Mouse (Mus musculus): Measurements from ENCODE around the gene Ddn.

Ddn gene

DNA sequence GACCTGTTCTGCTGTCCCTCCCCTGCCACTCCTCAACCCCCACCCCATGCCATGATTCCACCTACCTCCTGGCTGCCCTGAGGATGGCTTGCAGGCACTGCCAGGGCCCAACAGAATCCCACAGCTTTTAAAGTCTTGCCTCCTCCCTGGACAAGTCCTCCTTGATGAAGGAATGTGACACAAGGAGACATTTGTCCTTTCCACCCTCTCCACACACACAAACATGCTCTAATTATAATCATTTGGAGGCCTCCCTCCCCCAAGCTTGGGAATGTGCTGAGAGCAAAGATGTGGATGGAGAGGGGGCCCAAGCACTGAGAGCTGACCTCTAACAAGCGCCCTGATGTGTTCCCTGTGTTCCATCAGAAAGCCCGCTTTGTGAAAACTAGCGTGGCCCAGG is at the start of gene Ddn:
Gene Ddn, minus strand, starts transcription at position 101 of the 400 bp plus-strand sequence.
- no peak for DNase-seq (ENCODE audit: low spot score)

DNA sequence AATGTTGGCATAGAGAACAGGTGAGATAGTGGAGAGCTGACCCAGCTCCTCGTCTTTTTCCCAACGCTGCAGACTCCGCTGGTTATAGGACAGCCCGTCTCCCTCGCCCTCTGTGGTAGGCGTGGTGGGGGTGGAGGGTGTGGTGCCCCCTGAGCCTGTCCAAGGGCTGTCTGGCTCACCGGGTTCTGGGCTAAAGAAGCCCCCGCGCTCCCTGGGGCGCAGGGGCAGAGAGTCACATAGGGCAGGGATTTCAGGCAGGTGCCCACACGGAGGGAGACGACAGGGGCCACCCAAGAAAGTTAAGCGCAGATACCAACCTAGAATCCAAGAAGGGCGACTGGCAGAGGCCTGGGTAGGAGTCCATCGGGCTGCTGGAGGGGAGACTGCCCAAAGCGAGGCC is 44.9 kb upstream of the Ddn start:
- no peak for DNase-seq (ENCODE audit: low spot score)

DNA sequence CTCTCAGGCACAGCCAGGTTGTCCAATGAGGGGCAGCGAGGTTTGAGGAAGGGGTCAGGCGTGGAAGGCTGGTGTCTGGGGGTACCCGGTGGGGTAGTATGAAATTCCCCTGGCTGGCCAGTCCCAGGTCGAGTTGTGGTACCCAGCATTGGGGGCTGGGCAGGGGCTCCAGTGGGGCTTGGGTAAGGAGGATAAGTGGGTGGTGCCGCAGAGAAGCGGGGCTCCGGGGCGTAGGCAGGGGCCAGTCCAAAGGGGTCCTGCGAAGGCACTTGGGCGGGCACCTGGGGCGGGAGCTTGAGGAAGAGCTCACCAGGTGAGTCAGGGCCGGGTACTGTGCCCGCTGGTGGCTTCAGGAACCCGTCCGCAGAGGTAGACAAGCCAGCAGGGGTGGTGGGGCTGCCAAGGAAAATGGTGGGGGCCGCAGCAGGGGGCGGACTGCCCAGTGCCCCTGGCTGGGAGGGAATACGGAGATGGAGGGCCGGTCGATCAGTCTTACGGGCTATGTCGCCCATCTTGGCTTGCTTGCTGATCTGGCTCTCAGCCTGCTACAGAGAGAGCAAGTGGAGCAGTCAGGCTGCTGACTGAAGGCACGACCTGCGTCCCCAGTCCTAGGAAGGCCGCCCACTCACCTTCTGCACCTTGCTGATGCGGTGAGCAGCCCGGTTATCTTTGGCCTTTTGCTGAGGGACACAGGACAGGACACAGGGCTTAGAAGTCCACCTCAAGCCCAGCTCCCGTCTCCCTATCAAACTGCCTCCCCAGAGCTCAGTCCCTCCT is 44.1 kb upstream of the Ddn start:
- no peak for DNase-seq (ENCODE audit: low spot score)

DNA sequence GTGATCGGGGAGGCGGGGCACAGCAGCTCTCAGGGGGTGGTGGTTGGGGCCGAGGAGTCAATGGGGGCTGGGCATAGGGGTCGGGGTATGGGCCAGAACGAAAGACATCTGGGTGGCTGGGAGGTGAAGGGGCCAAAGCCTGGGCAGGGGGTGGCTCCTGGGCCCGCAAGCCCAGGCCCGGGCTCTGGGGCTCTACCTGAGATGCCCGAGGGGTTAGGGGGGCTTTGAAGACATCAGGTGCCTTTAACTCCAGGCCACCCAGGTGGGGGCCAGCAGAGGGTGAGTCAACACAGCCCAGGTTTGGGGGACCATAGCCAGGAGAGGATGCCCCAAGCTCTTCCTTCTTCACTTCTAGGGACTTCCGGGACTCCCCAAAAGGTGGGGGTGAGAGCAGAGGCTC is 43.4 kb upstream of the Ddn start:
- no peak for DNase-seq (ENCODE audit: low spot score)

DNA sequence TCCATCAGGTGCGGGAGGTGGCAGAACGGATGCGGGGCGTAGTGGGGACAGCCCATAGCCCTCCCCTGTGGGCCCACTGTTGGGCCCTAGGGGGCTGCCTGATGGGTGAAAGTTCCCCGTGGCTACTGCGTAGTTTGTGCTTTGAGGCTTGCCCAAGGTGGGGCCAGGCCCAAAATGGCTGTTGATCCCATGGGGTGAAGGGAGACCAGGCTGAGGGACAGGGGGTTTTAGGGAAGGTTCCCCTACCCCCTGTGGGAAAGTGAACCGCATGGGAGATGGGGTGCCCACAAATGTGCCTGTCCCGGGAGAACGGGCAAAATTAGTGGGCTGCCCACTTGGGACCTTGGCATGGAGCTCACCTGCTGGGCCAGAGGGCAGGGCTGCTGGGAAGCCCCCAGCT is 42.8 kb upstream of the Ddn start:
- DNase-seq (ENCODE audit: low spot score), result no peak

DNA sequence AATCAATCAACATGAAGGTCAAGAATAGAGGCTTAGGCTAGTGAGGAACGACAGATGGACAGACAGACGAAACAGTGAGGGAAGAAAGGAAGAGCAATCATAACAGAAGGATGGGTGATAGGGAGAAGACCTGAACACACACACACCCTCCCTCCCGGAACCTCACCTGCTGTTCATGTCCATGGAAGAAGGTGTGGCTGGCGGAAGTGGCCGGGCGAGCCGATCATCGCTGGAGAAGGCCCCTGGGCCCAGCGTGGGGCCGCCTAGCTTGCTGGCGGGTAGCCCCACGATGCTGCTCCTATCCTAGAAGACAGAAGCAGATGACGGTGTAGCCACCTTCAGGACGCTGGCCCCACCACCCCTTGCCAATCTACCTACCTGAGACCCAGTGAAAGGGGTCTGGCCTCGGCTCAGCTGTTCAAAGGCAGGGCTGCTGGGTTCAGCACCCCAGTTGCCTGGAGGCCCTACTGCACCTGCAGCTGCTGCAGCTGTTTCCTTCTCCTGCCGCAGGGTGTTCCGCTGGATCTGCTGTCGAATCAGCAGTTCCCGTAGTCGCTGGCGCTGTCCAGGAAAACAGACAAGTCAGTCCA is 42.0 kb upstream of the Ddn start:
- no peak for DNase-seq (ENCODE audit: low spot score)

DNA sequence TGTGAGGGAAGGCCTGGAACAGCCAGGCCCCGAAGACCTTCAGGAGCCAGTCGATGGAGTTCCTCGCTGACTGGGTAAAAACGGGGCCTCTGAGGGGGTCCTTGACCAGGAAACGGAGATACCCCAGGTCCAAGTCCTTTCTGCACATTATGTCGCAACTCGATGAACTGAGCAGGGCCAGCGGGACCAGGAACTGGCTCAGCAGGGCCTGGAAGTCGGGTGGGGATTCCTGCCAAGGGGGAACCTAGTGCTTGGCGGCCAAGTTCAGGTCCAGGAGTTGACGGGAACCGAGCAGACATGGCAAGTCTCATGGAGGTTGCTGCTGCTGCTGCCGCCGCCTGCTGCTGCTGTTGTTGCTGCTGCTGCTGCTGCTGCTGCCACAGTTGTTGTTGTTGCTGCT is 41.4 kb upstream of the Ddn start:
- no peak for DNase-seq (ENCODE audit: low spot score)

DNA sequence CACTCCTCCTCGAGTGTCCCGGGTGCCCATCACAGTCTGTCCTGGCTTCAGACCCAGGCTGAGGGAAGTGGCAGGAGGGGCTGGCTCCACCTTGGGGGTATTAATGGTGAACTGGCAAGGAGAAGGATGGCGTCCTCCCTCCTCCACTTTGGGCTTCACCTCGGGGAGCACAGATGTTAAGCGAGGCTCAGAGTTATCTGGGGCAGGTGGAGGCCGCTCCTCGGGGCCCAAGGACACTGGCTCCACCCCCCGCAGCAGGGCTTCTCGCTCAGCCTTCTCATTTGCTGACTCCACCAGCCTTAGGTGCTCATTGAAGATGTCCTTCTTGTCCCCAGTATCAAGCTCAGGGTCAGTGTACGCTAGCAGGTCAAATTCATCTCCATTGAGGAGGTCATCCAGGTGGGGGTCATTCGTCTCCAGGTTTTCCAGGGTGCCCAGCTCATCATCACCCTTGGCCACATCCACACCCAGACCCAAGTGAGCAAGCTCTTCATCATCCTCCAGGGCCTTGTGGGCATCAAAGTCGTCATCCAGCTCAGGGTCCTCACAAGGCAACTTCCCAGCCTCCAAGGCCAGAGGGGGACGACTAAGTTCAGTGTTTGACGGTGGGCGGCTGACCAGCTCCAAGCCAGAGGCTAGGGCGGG is 40.8 kb upstream of the Ddn start:
- DNase-seq (ENCODE audit: low spot score), result no peak

DNA sequence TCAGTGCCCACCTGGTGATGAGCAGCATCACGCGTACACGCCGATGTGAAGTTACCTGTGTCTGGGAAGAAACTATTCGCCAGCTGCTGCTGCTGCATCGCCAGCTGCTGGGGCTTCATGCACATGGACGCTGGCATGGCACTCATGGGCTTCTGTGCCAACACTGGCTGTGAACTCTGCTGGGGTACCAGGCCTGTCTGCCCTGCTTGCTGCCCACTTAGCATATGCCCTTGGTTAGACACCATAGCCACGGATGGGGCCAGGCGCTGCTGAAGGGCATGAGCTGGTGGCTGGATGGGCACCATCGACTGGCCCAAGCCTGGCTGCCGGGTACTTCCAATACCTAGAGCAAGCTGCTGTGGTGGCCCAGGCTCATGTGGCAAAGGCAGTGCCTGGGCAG is 39.9 kb upstream of the Ddn start:
- DNase-seq (ENCODE audit: low spot score), result no peak

DNA sequence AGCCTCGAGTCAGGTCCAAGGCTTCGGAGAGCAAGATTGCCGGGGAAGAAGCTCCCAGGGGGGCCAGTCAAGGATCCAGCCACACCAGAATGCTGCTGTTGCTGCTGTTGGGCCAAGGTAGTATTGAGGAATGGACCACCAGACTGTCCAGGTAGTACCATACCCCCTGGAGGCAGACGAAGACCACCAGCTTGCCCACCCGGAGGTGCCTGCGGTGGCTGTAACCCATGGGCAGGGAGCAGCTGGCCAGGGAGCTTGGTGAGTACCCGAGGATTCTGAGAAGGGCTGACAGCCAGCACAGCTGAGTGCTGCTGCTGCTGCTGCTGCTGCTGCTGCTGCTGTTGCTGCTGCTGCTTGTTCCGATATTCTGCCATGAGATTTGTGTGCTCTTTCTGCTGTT is 36.9 kb upstream of the Ddn start:
- no peak for DNase-seq (ENCODE audit: low spot score)

DNA sequence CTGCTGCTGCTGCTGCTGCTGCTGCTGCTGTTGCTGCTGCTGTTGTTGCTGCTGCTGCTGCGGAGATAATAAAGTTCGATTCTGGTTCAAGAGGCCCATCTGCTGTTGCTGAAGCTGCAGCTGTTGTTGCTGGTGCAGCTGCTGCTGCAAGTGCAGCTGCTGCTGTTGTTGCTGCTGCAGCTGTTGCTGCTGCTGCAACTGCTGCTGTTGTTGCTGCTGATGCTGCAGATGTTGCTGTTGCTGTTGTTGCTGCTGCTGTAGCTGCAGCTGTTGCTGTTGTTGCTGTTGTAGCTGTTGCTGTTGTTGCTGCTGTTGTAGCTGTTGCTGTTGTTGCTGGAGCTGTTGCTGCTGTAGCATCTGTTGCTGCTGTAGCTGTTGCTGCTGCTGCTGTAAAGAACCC is 35.9 kb upstream of the Ddn start:
- no peak for DNase-seq (ENCODE audit: low spot score)

DNA sequence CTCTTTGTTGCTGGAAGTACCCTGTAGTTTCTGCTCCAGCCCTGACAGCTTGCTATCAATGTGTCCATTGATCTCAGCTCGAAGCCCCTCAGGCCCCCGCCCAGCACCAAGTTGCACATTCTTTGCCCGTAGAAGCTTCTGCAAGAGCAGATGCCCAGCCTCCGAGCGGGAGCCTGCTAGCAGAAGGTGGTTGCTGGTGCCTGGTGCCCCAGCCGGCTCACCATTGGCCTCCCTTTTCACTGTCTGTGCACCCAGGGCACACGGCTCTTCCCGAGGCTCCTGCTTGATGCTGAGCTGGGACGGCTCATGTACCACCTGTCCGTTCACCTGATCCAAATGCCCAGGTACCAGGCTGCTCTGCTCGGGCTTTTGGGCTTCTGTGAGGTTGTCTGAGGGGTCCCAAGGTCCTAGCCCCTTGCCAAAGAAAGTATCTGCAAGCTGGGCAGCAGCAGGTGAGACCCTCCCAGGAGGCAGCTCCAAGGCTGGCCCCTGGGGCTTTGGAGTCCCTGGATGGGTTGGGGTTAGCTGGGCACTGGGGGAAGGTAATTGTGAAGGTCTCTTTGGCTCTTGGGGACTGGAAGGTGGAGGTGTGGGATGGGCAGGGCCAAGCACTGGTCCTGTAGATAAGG is 34.4 kb upstream of the Ddn start:
- no peak for DNase-seq (ENCODE audit: low spot score)

DNA sequence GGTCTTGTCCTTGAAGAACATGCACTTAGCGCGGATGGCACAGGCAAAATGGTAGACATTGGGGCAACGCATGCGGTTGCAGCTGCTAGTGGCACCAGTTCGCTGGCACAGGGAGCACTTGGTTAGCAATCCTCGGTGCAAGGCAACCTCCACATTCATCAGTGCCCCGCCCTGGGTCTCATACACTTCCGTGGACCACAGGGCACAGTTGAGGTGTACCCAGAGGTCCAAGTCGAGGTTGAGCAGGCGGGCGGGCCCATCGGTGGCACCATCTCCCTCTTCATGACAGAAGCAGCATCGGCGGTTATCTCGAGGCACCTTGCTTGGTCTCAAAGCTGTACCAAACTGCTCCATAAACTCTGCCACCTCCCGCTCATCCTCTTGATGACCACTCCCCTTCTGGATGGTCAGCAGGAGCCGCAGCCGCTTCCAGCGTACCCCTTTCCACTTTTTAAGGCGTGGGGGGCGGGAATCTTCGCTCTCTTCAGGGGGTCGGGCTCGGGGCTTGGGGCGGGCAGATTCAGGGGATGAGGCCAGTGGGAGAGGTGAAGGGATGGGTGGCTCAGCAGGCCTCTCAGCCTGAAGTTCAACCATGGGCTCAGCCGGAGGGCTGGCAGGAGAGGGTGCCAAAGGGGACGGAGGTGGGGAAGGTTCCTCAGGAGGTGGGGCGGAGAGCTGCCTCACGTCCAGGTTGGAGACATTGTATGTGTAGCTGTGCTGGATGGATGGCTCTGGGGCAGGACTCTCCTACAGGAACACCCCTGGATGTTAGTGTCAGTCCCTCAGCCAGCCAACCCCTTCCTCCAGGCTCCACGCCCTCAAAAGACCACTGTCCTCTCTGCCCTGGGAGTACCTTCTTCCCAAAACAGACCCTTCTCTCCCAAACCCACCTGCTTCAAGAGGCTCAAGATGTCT is 30.6 kb upstream of the Ddn start:
- DNase-seq (ENCODE audit: low spot score), result no peak

DNA sequence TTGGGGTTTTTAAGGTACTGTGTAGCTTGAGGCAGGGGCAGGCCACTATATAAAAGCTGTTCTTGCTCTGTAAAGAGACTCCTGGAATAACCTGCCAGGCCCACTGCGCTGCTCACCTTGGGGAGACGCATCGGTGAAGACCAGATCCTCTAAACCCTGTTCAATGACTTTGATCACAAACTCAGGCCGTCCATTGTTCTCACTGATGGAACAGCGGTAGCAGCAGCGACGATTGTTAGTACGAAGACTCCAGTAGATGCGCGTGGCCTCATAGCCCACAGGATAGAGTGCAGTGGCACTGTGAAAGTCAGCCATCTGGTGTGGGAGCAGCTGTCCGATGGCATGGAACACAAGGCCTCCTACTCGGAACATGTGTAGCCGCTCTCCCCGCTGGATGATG is 29.9 kb upstream of the Ddn start:
- no peak for DNase-seq (ENCODE audit: low spot score)

DNA sequence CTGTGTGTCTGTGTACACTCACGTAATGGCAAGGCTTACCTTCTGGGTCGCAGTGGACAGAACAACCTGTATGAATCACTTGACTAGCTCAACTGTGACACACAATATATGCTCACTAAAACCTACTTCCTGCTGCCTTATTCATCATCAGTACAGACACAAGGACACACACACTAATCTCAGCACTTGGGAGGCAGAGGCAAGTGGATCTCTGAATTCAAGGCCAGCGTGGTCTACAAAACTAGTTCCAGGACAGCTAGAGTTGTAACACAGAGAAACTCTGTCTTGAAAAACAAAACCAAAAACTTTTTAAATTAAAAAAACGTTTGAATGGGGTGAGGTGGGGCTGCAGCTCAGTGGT is 28.4 kb upstream of the Ddn start:
- no peak for DNase-seq (ENCODE audit: low spot score)

DNA sequence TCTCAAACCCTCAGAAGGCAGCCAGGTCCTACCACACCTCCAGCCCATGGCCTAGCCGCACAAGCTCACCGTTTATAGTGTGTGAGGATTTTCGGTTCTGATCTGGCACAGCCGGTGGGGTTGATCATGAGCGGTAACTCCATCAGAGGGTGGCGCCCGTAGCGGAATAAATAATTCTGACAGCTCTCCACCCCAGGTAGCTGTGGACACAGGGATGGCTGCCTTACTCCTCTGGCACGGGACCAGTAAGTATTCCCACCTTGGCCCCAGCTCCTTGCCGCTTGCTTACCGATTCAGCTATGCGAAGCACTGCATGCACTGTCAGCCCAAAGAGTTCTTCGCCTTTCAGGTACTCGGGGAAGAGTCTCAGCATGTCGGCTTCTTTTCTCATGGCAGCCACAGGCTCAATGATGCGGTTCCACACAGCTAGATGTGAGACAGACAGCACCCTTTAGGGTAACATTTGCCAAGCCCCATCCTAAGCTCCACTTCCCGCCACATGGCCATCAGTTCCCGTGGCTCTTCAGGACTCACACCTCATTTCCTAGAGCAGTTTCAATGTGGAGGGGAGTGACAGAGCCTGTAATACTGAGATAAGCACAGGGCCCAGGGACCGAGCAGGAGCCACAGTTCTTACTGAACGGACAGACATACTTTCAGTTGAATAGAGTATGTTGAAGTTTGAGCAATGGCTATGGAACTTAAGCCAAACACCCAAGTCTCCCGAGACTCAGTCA is 27.9 kb upstream of the Ddn start:
- DNase-seq (ENCODE audit: low spot score), result no peak

DNA sequence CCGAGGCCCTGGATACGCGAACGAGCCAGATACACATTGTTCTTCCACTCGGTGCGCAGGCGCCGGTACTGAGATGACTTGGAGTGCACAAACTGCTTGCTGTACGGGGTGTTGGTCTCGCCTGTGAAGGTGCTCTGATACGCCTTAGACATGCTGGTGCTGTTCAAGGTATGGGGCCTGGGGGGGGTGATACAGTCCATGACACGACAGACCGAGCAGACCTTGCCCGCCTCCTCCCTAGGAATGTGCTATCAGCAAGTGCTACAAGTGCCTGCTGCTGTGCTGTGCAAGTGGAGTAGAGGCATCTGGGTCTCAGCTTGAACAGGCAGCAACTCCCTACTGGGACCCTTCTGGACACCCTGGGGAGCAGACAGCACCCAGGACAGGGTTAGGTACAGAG is 26.0 kb upstream of the Ddn start:
- no peak for DNase-seq (ENCODE audit: low spot score)

DNA sequence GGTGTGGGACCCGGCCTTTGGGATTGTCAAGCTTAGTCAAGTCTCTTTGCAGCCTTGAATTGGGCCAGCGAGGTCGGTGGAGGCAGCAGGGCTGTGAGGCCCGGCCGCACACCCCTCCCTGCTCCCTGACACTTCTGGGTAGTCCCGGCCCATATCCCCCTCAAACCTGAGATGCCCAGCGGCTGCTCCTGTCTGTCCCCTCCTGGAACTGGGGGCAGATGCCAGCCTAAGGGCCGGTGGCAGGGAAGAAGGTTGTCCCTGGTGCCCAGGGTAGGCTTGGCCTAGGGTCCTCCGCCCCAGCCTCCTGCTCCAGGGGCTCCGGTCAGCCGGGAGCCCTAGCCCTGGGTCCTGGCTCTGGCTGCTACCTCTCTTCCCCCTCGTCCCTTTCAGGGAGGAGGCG is 24.8 kb upstream of the Ddn start:
- DNase-seq (ENCODE audit: low spot score), result no peak

DNA sequence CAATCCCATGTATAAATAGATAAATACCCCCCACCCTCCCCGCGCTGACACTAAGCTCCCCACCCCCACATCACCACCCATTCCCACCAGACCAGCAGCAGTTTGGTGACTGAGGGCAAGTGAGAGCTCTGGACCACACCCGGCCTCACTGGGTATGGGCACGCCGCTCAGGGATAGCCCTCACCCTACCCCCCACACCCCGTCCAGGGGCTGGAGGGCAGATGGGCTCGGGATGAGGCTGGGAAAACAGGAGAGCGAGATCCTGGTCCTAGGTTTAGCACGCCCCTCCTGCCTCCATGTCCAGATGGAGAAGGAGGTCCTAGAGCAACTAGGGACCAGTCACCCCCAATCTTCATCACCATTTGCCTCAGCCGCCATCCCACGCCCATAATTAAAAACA is 24.0 kb upstream of the Ddn start:
- DNase-seq (ENCODE audit: low spot score), result no peak

DNA sequence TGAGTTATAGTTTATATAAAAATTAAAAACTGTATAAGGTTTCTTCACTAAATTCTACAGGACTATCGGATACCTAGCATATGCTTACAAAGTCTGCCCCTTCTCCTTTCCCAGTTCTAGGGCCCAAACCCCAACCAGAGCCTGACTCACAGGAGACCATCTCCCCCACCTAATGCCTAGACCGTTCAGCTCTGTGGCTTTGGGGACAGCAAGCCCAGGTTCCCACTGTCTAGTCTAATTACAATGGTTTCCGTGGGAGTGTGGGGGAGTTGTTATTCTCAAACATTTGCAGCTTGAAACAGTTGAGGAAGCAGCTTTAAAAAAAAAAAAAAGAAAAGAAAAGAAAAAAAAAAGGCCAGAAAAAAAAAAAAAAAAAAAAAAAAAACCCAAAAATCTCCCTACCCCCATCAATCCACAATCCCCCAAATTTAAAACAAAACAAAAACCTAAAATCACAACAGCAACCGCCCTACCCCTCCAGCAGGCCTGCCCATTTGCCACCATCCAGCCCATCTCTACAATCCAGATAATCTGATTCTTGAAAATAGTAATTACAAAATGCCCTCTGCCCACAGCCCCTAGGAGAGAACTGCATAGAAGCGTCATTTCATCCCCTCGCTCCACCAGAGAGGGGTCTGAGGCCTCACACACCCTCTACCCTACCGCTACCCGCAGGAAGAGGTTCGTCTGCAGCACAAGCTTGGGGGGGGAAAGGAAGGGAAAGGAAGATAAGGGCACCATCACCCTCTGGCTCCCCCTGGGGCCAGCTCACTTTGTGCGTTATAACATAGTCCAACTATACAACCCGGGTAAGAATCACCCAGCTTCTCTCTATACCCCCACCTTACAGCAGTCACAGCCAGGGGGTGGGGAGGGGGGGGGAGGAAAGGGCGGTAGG is 23.1 kb upstream of the Ddn start:
- DNase-seq (ENCODE audit: low spot score), result no peak

DNA sequence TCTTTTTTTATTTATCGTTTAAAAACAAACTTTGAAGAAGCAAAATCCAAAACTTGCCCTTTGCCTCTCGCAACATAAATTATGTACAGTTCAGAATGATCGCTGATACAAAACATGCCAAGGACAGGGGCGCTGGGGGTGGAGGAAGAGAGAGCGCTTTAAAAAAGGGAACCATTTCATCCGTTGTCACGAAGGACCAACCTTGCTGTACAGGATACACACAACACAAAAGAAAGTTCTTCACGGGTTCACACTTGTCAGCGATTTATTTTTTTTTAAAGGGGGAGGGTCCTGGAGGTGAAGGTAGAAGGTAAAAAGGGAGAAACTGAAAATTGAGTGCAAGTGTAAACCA is 22.4 kb upstream of the Ddn start:
- no peak for DNase-seq (ENCODE audit: low spot score)

Measured in embryo, embryonic 10 days (tissue).